Mouse (Mus musculus) olfactory bulb, adult 2 months (tissue): Measurements from ENCODE around the gene Prl8a2.

ENCODE experiments used
- CTCF ChIP-seq: fragments of 200-500 bp; IDR thresholded peaks from 2 replicates; pipeline ENCODE4 v1.5.1; 2012; ENCODE audit warnings: low read depth, mild to moderate bottlenecking, low read length, moderate library complexity; ENCODE audit not compliant: insufficient read depth
- POLR2A ChIP-seq: fragments of 200-500 bp; IDR thresholded peaks from 2 replicates; pipeline ENCODE4 v1.6.1; 2012; ENCODE audit warnings: mild to moderate bottlenecking, low read depth, low read length, moderate library complexity; ENCODE audit not compliant: insufficient read depth

- TF ChIP-seq CTCF (no peak), POLR2A (no peak)
Observed at GRCm38 (mm10) chr13:27345373-27345772, at the start of gene Prl8a2.
